Mouse (Mus musculus): ENCODE results near the gene Fgfr2. TPM values are rescaled to one million over a fixed set of nuclear protein-coding genes. Genes with fewer than 3 reads are reported as not detected.
A peak's percentile ranks its signal among the peaks of the same experiment; 100 is the strongest.

Fgfr2 gene
- polyA plus RNA-seq, 1 experiment from 2014 or later = 20.3 TPM

DNA sequence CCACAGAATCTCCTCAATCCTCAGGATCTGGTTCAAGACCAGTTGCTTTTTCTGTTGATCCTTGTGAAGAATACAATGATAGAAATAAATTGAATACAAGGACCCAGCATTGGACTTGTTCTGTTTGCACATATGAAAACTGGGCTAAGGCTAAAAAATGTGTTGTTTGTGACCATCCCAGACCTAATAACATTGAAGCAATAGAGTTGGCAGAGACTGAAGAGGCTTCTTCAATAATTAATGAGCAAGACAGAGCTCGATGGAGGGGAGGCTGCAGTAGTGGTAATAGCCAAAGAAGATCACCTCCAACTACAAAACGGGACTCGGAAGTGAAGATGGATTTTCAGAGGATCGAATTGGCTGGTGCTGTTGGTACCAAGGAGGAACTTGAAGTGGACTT, 173.2 kb downstream of the Fgfr2 start:
- no peak for ATAC-seq (replicated peaks; ENCODE audit: extremely low read depth, insufficient read depth, low FRiP score)

DNA sequence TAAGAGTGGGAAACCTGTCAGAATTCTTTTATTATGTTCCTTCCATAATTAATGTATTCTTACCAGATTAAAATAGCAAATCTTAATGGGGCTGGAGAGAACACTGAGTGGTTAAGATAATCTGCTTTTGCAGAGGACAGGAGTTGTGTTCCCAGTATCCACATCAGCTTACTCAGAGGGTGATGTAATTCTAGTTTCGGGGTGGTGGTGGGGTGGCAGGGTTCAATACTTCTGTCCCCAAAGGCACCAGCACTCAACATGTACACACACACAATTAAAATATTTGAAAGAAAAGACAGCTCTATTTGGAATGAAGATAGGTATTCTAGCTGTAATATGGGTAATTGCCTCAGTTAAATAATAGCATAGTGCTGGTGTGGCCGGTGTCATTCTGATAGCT, 182.6 kb downstream of the Fgfr2 start:
- Histone ChIP-seq H3K4me2 (ENCODE audit: low read depth, low read length) (no peak overlapping the region), H3K4me3 (ENCODE audit: low read length) (no peak overlapping the region), H3K9ac (ENCODE audit: low read length) (no peak overlapping the region), H3K36me3 (ENCODE audit: control insufficient read depth, insufficient read depth) (no peaks in the 10 kb centered on the region), H3K9me3 (replicated peaks; ENCODE audit: control insufficient read depth, low read length) (no peaks in the 10 kb centered on the region), H3K27me3 (ENCODE audit: control insufficient read depth, insufficient read depth, low read length) (no peaks in the 10 kb centered on the region), H3K27ac (ENCODE audit: low read length) (no peak overlapping the region), H3K4me1 (ENCODE audit: control insufficient read depth, insufficient read depth, low read length) (peaks cover 5% of the 10 kb centered on the region; the same call in 1 of the 2 replicates)
- no peak for ATAC-seq (replicated peaks; ENCODE audit: extremely low read depth, insufficient read depth, low FRiP score)
- WGBS = 79% methylated on average over 2 of the region's 2 CpGs

More for the DNA sequence above, 173.2 kb downstream of the Fgfr2 start:
- no peak overlapping the region for H3K9ac ChIP-seq (ENCODE audit: low read length)
- H3K4me1 ChIP-seq (ENCODE audit: control insufficient read depth, insufficient read depth, low read length) = peaks cover 4% of the 10 kb centered on the region; the same call in 1 of the 2 replicates
- H3K9me3 ChIP-seq (replicated peaks; ENCODE audit: control insufficient read depth, low read length) = no peaks in the 10 kb centered on the region
- H3K4me3 ChIP-seq (ENCODE audit: low read length) = no peak overlapping the region
- no peak overlapping the region for H3K4me2 ChIP-seq (ENCODE audit: low read depth, low read length)
- no peak overlapping the region for H3K27ac ChIP-seq (ENCODE audit: low read length)
- no peaks in the 10 kb centered on the region for H3K27me3 ChIP-seq (ENCODE audit: control insufficient read depth, insufficient read depth, low read length)
- WGBS = 90% methylated on average over 4 of the region's 4 CpGs
- no peaks in the 10 kb centered on the region for H3K36me3 ChIP-seq (ENCODE audit: control insufficient read depth, insufficient read depth)

DNA sequence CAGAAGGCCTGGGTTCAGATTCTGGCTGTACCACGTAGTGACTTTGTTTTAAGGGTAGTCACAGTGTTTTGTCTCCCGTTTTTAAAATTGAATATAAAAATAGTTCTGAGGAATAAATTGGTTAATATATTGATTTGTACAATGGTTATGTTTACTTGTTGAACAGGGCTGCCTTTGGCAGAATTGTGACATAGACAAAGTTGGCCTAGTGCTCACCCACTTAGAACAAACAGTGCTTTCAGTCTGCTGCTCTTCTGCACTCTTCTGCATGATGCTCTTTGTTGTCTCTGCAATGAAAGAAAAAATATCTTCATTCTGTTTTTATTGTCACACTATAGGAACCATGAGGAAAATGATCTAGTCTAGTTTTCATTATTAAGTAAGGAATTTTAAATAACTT, 184.0 kb downstream of the Fgfr2 start:
- ATAC-seq (replicated peaks; ENCODE audit: extremely low read depth, insufficient read depth, low FRiP score) = no peak

DNA sequence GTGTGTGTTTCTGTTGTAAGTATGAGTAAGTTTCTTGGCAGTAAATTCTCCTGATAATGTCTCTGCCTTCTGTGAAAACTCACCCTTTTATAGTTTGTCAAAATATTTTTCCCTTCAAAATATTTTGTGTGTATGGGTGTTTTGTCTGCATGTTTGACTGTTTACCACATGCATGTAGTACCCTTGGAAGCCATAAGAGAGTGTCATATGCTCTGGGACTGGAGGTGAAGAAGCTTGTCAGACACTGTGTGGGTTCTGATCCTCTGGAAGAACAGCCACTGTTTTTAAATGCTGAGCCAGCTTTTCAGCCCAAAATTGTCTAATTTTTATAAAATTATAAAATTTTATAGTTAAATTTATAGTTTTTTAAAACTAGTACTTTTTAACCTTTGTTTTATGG, 188.4 kb downstream of the Fgfr2 start:
- Histone ChIP-seq H3K4me2 (ENCODE audit: low read depth, low read length) (no peak overlapping the region), H3K36me3 (ENCODE audit: control insufficient read depth, insufficient read depth) (no peaks in the 10 kb centered on the region), H3K9ac (ENCODE audit: low read length) (no peak overlapping the region), H3K27ac (ENCODE audit: low read length) (no peak overlapping the region), H3K4me3 (ENCODE audit: low read length) (no peak overlapping the region), H3K27me3 (ENCODE audit: control insufficient read depth, insufficient read depth, low read length) (no peaks in the 10 kb centered on the region), H3K9me3 (replicated peaks; ENCODE audit: control insufficient read depth, low read length) (no peaks in the 10 kb centered on the region), H3K4me1 (ENCODE audit: control insufficient read depth, insufficient read depth, low read length) (peaks cover 10% of the 10 kb centered on the region)
- ATAC-seq (replicated peaks; ENCODE audit: extremely low read depth, insufficient read depth, low FRiP score) = no peak

More for the DNA sequence above, 184.0 kb downstream of the Fgfr2 start:
- H3K9me3 ChIP-seq (replicated peaks; ENCODE audit: control insufficient read depth, low read length) = no peaks in the 10 kb centered on the region
- H3K9ac ChIP-seq (ENCODE audit: low read length) = no peak overlapping the region
- no peaks in the 10 kb centered on the region for H3K27me3 ChIP-seq (ENCODE audit: control insufficient read depth, insufficient read depth, low read length)
- no peaks in the 10 kb centered on the region for H3K36me3 ChIP-seq (ENCODE audit: control insufficient read depth, insufficient read depth)
- peaks cover 5% of the 10 kb centered on the region; the same call in 1 of the 2 replicates for H3K4me1 ChIP-seq (ENCODE audit: control insufficient read depth, insufficient read depth, low read length)
- H3K4me2 ChIP-seq (ENCODE audit: low read depth, low read length) = no peak overlapping the region
- H3K27ac ChIP-seq (ENCODE audit: low read length) = no peak overlapping the region
- H3K4me3 ChIP-seq (ENCODE audit: low read length) = no peak overlapping the region
- WGBS = 84% methylated on average over 2 of the region's 2 CpGs

DNA sequence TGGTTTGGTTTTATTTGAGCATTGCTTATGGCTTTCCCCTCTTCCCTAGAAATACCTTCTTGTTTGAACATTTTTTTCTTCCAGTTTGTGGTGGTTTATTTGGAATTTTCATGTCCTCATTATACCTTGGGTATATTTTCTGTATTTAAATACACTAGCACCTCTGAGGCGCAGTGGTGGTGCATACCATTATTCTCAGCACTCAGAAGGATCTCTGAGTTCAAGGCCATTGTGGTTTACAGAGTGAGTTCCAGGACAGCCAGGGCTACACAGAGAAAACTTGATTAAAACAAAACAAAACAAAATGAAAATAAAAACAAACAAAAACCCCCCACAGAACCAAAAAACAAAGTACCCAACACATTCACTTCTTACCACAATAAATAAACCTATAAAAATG, 189.8 kb downstream of the Fgfr2 start:
- H3K4me3 ChIP-seq (ENCODE audit: low read length) = no peak overlapping the region
- no peak overlapping the region for H3K4me2 ChIP-seq (ENCODE audit: low read depth, low read length)
- peaks cover 10% of the 10 kb centered on the region for H3K4me1 ChIP-seq (ENCODE audit: control insufficient read depth, insufficient read depth, low read length)
- WGBS = 86% methylated on average over 1 of the region's 1 CpGs
- H3K27ac ChIP-seq (ENCODE audit: low read length) = no peak overlapping the region
- no peaks in the 10 kb centered on the region for H3K9me3 ChIP-seq (replicated peaks; ENCODE audit: control insufficient read depth, low read length)
- H3K36me3 ChIP-seq (ENCODE audit: control insufficient read depth, insufficient read depth) = no peaks in the 10 kb centered on the region
- ATAC-seq (replicated peaks; ENCODE audit: extremely low read depth, insufficient read depth, low FRiP score) = no peak
- H3K9ac ChIP-seq (ENCODE audit: low read length) = no peak overlapping the region
- no peaks in the 10 kb centered on the region for H3K27me3 ChIP-seq (ENCODE audit: control insufficient read depth, insufficient read depth, low read length)

DNA sequence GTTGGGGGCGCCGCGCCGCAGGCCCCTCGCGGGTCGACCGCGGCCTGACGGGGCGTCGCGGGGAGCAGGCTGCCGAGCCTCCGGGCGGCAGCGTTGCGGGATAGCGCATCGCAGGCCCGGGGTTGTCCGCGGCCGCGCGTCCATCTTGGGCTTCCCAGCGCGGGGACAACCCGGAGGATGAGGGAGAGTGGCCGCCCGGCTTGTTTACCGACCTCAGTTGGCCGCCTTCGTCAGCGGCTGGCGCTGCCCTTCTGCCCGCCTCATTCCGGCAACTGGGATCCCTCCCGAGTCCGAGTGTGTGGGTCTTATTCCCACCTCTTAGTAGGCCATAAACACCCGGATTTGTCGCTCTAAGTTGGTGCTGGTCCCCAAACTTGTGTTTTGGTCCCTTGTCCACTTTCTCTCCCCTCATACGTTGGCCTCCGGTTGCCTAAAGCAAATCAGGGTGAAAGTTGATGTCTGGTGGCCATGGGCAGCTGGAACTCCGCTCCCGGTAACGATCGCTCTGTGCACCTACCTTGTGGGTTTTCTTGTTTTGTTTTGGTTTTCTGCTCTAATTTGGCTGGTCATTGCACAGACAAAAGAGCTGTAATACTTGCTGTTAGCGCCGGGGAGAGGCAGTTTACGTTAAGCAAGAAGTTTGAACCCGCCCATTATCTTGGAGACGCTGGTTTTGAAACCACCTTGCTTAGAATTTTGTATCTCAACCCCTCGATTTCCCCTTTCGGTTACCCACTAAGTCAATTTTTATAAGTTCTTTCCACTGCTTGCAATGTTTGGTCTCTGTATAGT, 191.4 kb downstream of the Fgfr2 start:
- Histone ChIP-seq H3K27me3 (ENCODE audit: control insufficient read depth, insufficient read depth, low read length) (no peaks in the 10 kb centered on the region), H3K4me3 (ENCODE audit: low read length) (peak overlapping the region; percentile 71), H3K9me3 (replicated peaks; ENCODE audit: control insufficient read depth, low read length) (no peaks in the 10 kb centered on the region), H3K36me3 (ENCODE audit: control insufficient read depth, insufficient read depth) (no peaks in the 10 kb centered on the region), H3K4me2 (ENCODE audit: low read depth, low read length) (peak overlapping the region; percentile 87), H3K9ac (ENCODE audit: low read length) (peak overlapping the region; percentile 98), H3K27ac (ENCODE audit: low read length) (peak overlapping the region; percentile 97), H3K4me1 (ENCODE audit: control insufficient read depth, insufficient read depth, low read length) (peaks cover 10% of the 10 kb centered on the region)
- under 1% methylated on average over 44 of the region's 55 CpGs for WGBS
- peak; percentile 29 for ATAC-seq (replicated peaks; ENCODE audit: extremely low read depth, insufficient read depth, low FRiP score)

DNA sequence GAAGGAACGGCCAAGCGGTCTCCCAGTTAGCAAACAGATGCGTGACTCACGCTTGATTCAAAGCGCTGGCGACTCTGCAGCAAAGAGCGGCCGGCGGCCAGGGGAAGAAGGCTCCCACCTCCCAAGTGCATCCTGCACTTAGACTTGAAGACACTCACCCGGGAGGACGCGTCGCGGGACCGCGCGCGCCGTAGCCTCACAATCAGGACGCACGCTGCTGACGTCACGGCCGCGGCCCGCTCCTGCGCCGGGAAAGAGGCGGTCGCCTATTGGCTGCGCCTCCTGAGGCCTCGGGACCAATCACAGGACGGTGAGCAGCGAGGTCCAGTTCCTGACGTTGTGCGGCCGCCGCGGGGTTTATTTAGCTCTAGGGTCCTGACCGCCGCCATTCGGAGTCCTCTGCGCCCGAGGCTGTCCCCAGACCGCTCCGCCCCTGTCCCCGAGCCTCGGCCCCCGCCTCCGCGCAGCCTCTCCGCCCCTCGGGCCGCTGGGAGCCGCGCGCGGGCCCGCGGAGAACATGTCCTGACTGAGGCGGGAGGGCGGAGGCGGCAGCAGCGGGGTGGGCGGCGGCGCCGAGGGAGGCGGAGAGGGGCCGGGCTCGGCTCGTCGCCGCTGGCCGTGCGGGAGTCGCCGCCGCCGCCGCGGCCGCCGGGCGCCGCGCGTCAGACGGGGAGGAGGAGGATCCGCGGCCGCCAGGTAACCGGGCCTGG, 192.1 kb downstream of the Fgfr2 start, which contains the start of gene Zranb1:
Zranb1 (plus strand) TSS at position 293 of the 710 bp plus-strand sequence.
- ATAC-seq (replicated peaks; ENCODE audit: extremely low read depth, insufficient read depth, low FRiP score) = peak; percentile 99
- H3K27ac ChIP-seq (ENCODE audit: low read length) = peak within 1 kb of the TSS; percentile 97
- no peaks in the 10 kb centered on the region for H3K36me3 ChIP-seq (ENCODE audit: control insufficient read depth, insufficient read depth)
- H3K9ac ChIP-seq (ENCODE audit: low read length) = peak within 1 kb of the TSS; percentile 98
- H3K4me2 ChIP-seq (ENCODE audit: low read depth, low read length) = peak within 1 kb of the TSS; percentile 87
- peak within 1 kb of the TSS; percentile 71 for H3K4me3 ChIP-seq (ENCODE audit: low read length)
- no peaks in the 10 kb centered on the region for H3K27me3 ChIP-seq (ENCODE audit: control insufficient read depth, insufficient read depth, low read length)
- under 1% methylated on average over 72 of the region's 93 CpGs for WGBS
- H3K9me3 ChIP-seq (replicated peaks; ENCODE audit: control insufficient read depth, low read length) = no peaks in the 10 kb centered on the region
- peaks cover 10% of the 10 kb centered on the region for H3K4me1 ChIP-seq (ENCODE audit: control insufficient read depth, insufficient read depth, low read length)

DNA sequence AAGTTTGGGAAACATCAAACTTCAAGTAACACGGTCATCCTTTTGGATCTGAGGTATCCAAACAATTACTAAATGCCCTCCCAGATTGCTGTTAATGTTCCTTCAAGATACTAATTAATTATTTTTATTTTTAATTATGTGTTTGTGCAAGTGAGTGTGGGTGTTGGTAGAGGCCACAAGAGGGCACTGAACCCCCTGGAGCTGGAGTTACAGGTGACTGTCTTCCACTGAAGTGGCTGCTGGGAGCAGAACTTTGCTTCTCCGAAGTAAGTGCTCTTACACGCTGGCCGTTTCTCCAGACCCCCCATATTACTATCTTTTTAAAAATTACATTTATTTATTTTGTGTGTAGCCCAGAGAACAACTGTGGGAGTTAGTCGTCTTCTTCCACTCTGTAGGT, 193.1 kb downstream of the Fgfr2 start:
- peak overlapping the region; percentile 71 for H3K4me3 ChIP-seq (ENCODE audit: low read length)
- H3K9ac ChIP-seq (ENCODE audit: low read length) = peak overlapping the region; percentile 87
- 84% methylated on average over 5 of the region's 5 CpGs for WGBS
- H3K36me3 ChIP-seq (ENCODE audit: control insufficient read depth, insufficient read depth) = no peaks in the 10 kb centered on the region
- H3K27ac ChIP-seq (ENCODE audit: low read length) = no peak overlapping the region
- no peaks in the 10 kb centered on the region for H3K27me3 ChIP-seq (ENCODE audit: control insufficient read depth, insufficient read depth, low read length)
- peaks cover 10% of the 10 kb centered on the region for H3K4me1 ChIP-seq (ENCODE audit: control insufficient read depth, insufficient read depth, low read length)
- no peaks in the 10 kb centered on the region for H3K9me3 ChIP-seq (replicated peaks; ENCODE audit: control insufficient read depth, low read length)
- peak overlapping the region; percentile 79 for H3K4me2 ChIP-seq (ENCODE audit: low read depth, low read length)
- ATAC-seq (replicated peaks; ENCODE audit: extremely low read depth, insufficient read depth, low FRiP score) = no peak

DNA sequence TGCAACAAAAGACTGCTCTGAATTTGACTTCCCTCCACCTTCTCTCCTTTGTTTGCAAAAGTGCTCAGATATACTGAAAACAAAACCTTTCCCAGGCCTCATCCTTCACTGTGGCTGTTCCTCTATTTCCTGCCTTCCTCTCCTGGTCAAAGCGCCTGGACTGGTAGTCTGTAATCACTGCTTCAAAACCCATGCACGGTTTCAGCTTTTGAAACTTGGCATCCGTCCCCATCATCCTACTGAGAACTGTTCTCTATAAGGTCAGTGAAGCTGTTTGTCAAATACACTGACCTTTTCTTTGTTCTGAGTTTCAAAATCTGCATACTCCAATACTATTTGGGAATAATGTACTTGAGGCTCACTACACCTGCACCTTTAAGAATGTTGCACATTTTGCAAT, 195.9 kb downstream of the Fgfr2 start:
- WGBS = 39% methylated on average over 3 of the region's 3 CpGs
- no peak overlapping the region for H3K4me2 ChIP-seq (ENCODE audit: low read depth, low read length)
- H3K4me1 ChIP-seq (ENCODE audit: control insufficient read depth, insufficient read depth, low read length) = peaks cover 3% of the 10 kb centered on the region
- no peaks in the 10 kb centered on the region for H3K9me3 ChIP-seq (replicated peaks; ENCODE audit: control insufficient read depth, low read length)
- H3K4me3 ChIP-seq (ENCODE audit: low read length) = no peak overlapping the region
- no peak overlapping the region for H3K9ac ChIP-seq (ENCODE audit: low read length)
- H3K27ac ChIP-seq (ENCODE audit: low read length) = no peak overlapping the region
- H3K36me3 ChIP-seq (ENCODE audit: control insufficient read depth, insufficient read depth) = no peaks in the 10 kb centered on the region
- no peak for ATAC-seq (replicated peaks; ENCODE audit: extremely low read depth, insufficient read depth, low FRiP score)
- no peaks in the 10 kb centered on the region for H3K27me3 ChIP-seq (ENCODE audit: control insufficient read depth, insufficient read depth, low read length)
